Comparison of ENCODE assay signal across 12 mouse cellular contexts in genomic region chr12:35334344-35335075, GRCm38 (mm10).
"Had no signal": no experiment of that assay in that cellular context is flagged by ENCODE, and none has a peak within 500 bp of the region (broad histone marks: within the 10 kb centered on the region; RNA-seq: fewer than 3 reads in every experiment).

No protein-coding gene starts in this region.

- H3K27me3 ChIP-seq: liver, embryonic 13.5 days; lung, embryonic 15.5 days; neural tube, embryonic 12.5 days had no signal

- H3K9ac ChIP-seq: liver, embryonic 13.5 days; liver, postnatal 0 days; lung, embryonic 15.5 days; neural tube, embryonic 12.5 days had no signal

- H3K27ac ChIP-seq: left cerebral cortex, adult 2 months; limb, embryonic 10.5 days; liver, embryonic 13.5 days; lung, embryonic 15.5 days; macrophage; neural tube, embryonic 12.5 days had no signal

- H3K9me3 ChIP-seq: limb, embryonic 10.5 days; liver, embryonic 13.5 days; lung, embryonic 15.5 days; neural tube, embryonic 12.5 days had no signal

- H3K4me3 ChIP-seq: left cerebral cortex, adult 2 months; limb, embryonic 10.5 days; liver, embryonic 13.5 days; lung, embryonic 15.5 days; neural tube, embryonic 12.5 days had no signal

- H3K36me3 ChIP-seq: limb, embryonic 10.5 days; liver, embryonic 13.5 days; lung, embryonic 15.5 days; neural tube, embryonic 12.5 days had no signal

- H3K4me2 ChIP-seq: liver, embryonic 13.5 days; lung, embryonic 15.5 days; neural tube, embryonic 12.5 days had no signal

- DNase-seq: kidney, adult 18-20 months; kidney, postnatal 25 days; liver, embryonic 13.5 days; liver, postnatal 0 days; lung, postnatal 14 days; right cerebral cortex, postnatal 14 days; thymus, postnatal 36 days had no signal

- ATAC-seq: liver, postnatal 0 days had no signal

- H3K4me1 ChIP-seq: limb, embryonic 10.5 days; liver, embryonic 13.5 days; lung, embryonic 15.5 days; neural tube, embryonic 12.5 days had no signal
